Mouse (Mus musculus) splenic B cell, adult 2 months (primary cell): ENCODE data around the gene Fgfr4.

ENCODE experiments used
- DNase-seq: peaks from one replicate; pipeline ENCODE4 v3.0.0-alpha.2; 2011; ENCODE audit warnings: low read depth, low spot score
- H3K27me3 ChIP-seq: 2 replicates; pipeline ENCODE4 v1.6.1; 2012; ENCODE audit warnings: mild to moderate bottlenecking, low read length, moderate library complexity, mixed read lengths; ENCODE audit not compliant: control insufficient read depth, poor library complexity, insufficient read depth, severe bottlenecking
- H3K36me3 ChIP-seq: 2 replicates; pipeline ENCODE4 v1.6.1; 2012; ENCODE audit warnings: mild to moderate bottlenecking, low read length, moderate library complexity, mixed read lengths; ENCODE audit not compliant: control insufficient read depth, poor library complexity, insufficient read depth, severe bottlenecking

The Fgfr4 gene

DNA sequence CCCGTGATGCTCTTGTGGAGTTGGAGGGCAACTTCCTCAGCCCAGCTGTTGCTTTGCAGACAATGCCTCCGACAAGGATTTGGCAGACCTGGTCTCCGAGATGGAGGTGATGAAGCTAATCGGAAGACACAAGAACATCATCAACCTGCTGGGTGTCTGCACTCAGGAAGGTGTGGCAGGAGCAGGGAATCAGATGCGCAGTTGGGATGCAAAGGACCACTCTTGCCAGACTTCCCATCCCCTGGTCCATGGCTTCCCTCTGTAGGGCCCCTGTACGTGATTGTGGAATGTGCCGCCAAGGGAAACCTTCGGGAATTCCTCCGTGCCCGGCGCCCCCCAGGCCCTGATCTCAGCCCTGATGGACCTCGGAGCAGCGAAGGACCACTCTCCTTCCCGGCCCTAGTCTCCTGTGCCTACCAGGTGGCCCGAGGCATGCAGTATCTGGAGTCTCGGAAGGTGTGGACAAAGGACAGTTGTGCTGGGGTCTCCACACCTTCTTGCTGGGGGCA is 13.4 kb downstream of the Fgfr4 start:
- H3K36me3 ChIP-seq, result no peaks in the 10 kb centered on the region
- DNase-seq, result no peak
- no peaks in the 10 kb centered on the region for H3K27me3 ChIP-seq

DNA sequence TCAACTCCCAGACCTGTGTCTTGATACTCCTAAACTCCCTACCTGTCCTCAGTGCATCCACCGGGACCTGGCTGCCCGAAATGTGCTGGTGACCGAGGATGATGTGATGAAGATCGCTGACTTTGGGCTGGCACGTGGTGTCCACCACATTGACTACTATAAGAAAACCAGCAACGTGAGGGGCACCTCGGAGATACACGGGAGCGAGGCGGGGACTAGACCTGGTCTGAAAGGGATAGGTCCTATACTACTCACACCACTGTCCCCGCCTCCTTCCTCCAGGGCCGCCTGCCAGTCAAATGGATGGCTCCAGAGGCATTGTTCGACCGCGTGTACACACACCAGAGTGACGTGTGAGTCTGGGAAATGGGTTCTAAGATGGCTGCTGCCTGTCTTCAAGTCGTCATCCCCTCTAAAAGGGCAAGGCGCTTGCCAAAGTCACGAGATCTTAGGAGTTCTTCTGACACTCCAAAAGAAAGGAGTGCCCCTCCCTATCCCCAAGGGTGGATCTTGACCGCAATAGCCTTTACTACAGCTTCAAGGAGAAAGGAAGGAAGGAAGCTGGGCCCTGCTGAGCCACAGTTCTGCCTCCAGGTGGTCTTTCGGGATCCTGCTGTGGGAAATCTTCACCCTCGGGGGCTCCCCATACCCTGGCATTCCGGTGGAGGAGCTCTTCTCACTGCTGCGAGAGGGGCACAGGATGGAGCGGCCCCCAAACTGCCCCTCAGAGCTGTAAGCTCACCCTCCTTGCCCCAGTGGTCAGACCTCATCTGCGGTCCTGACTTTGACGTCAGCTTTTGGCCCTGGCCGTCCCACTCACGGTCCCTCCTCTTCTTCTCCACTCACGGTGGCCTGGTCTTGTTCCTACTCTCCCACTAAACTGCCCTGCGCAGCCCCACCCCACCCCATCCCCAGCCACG is 14.6 kb downstream of the Fgfr4 start:
- H3K36me3 ChIP-seq, result no peaks in the 10 kb centered on the region
- no peak for DNase-seq
- H3K27me3 ChIP-seq, result no peaks in the 10 kb centered on the region

DNA sequence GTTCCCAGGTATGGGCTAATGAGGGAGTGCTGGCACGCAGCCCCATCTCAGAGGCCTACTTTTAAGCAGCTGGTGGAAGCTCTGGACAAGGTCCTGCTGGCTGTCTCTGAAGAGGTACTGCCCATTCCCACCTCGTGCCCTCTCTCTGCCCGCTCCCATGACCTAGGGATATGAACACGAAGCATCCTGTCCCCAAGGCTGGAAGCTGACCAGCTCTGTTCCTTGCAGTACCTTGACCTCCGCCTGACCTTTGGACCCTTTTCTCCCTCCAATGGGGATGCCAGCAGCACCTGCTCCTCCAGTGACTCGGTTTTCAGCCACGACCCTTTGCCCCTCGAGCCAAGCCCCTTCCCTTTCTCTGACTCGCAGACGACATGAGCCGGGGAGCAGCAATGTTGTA is 15.4 kb downstream of the Fgfr4 start:
- no peaks in the 10 kb centered on the region for H3K27me3 ChIP-seq
- DNase-seq, result no peak
- H3K36me3 ChIP-seq, result no peaks in the 10 kb centered on the region

DNA sequence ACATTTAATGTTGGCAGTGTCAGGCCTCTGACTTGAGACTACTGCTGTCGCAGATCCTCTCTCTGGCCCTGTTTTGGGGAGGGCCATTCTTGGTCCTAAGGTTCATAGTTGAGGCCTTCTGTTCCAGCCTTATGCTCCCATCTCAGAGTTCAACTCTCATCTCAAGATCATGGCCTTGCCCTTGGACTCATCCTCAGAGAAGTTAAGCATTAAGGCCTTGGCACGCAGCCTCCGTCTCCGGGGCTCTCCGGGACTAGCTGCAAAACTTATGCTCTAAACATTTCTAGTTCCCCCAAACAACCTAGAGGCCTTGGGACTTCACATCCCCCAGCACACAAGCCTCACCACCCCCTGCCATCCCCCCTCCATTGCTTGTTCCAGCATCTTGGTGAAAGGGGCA is 15.8 kb downstream of the Fgfr4 start:
- no peak for DNase-seq
- Histone ChIP-seq H3K36me3 (no peaks in the 10 kb centered on the region), H3K27me3 (no peaks in the 10 kb centered on the region)

DNA sequence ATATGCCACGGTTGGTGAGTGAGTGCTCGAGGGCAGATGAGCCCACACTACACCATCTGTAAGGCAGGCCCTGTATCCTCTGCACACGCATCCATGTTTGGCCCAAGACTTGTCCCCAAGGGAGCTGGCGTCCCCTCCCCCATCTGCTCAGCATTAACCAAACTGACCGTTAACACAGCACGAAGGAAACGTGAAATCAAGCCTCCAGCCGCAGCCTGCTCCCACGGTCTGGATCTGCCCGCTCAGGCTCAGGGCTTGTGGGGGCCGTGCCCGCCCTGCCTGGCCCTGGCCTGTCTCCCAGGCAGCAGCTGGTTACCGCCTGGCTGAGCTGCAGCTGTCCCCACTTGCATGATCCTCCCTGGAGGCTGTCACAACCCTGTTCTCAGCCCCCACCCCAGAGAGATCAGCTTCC is 16.5 kb downstream of the Fgfr4 start:
- Histone ChIP-seq H3K27me3 (no peaks in the 10 kb centered on the region), H3K36me3 (no peaks in the 10 kb centered on the region)
- DNase-seq, result no peak

DNA sequence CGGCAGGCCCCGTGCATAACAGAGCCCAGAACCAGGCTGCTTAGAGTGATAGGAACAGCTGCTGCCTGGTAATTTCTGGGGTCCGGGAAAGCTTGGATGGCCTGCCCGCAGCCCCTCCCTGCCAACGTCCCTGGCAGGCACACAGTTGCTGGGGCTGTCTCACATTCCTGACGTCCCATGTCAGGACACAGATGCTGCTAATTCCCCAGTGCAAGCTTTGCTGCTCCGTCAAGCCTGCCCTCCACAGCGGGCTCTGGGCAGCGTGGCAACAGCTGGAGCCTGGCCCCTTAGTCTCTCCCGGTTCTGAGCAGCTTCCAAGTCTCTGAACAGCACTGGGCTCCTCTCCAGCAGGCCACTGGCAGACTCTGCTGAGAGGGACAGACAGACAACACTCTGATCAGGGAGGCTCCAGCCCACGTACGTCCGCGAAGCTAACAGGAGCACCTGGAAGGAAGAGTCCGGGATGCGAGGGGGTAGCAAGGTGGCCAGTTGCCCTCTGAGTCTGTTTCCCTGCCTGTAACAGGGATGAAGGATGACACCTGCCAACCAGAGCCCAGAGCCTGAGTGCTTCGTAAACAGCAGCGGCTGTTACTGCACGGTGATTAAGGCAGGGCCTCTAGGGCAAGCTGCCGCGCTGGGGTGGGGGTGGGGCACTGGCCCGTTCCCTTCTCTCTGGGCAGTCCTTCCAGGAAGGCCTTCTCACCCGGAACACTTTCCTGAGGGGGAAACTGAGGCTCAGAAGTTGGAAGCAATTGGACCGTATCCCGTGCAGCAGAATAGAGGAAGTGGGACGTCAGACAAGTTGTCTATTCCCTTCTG is 19.3 kb downstream of the Fgfr4 start:
- Histone ChIP-seq H3K27me3 (no peaks in the 10 kb centered on the region), H3K36me3 (no peaks in the 10 kb centered on the region)
- no peak for DNase-seq

DNA sequence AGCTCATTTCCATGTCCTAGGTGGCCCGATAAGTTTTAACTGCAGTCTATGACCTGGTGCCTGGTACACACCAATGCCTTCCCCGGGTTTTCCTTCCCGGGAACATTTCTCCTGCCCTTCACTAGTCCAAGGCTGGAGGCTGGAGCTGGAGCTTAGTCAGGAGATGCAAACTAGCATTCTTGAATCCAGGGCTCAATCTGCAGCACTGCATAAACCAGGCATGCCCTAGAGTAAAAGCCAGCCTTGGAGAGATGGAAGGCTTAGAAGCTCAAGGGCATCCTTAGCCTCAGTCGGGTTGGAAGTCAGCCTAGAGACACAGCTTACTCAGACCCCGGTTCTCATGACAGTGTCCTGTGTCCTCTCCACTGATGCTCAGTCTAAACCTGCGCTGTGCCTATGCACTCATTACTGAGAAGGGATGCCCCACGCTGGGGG is 19.9 kb downstream of the Fgfr4 start:
- Histone ChIP-seq H3K36me3 (no peaks in the 10 kb centered on the region), H3K27me3 (no peaks in the 10 kb centered on the region)
- no peak for DNase-seq

DNA sequence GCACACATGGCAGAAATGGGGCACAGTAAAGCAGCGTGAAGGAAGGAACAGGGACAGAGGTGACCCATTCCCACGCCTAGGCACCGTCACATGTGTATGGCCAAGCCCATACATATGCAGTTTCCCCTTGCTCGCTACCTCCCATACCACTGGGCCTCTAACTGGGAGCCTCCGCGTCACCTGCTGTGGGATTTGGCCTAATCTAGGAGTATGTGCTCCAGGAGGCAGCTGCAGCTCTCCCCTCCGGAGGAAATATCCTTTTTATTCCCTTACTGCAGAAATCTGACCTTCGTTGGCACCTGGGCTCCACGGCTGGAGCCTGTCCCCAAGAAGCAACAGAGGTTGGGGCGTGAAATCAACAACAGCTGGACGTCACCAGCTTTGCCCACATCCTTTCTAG is 21.9 kb downstream of the Fgfr4 start:
- Histone ChIP-seq H3K27me3 (no peaks in the 10 kb centered on the region), H3K36me3 (no peaks in the 10 kb centered on the region)
- DNase-seq, result no peak

DNA sequence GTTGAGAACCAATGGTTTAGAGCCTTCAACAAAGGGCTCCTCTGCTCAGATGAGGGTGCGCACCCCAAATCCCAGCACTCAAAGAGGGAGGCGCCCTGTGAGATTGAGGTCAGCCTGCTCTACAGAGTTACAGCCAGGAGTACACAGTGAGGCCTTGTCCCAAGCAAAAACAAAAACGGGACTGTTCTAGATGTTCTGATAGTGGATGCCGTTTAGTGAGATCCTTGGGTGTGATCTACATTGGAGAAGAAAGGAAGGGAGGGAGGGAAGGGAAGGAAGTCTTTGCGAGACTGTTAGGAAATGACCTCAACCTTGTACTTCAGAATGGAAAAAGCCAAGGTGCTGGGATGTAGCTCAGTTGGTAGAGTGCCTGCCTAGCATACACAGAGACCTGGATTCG is 23.8 kb downstream of the Fgfr4 start:
- no peak for DNase-seq
- Histone ChIP-seq H3K27me3 (no peaks in the 10 kb centered on the region), H3K36me3 (no peaks in the 10 kb centered on the region)

DNA sequence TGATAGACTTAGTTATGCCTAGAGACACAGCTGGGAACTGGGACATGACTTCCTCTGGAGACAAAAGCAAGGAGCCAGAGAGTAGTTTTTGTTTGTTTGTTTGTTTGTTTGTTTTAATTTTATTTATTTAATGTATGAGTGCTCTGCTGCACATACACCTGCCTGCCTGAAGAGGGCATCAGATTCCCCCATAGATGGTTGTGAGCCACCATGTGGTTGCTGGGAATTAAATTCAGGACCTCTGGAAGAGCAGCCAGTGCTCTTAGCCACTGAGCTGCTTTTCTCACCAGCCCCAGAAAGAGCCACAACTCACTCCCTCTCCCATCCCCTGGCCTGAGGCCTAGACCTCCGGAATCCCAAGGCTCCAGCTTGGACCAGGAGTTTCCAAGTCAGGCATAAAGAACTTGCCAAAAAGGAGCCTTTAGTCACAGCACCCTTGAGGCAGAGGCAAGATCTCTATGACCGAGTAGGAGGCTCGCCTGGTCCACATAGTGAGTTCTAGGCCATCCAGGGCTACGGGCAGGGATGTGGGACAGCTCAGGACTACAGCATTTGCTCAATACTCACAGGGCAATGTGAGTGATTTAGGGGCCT is 25.6 kb downstream of the Fgfr4 start:
- no peak for DNase-seq
- Histone ChIP-seq H3K36me3 (no peaks in the 10 kb centered on the region), H3K27me3 (no peaks in the 10 kb centered on the region)

DNA sequence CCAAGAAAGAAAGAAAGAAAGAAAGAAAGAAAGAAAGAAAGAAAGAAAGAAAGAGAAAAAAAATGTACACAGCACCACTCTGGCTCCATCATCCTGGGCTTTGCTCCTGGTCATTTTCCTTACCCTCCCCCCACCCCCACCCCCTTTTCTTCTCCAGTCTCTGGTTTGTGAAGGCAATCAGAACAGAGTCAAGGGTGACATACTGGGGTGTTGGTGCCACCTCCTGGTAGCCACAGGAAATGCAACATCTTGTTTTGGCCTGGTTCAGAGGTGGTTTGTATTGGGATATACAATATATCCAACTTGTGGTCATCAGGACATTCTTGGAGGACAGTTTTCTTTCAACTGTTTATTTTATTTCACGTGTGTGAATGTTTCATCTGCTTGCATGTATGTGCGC is 26.1 kb downstream of the Fgfr4 start:
- peak; percentile 81 for DNase-seq
- no peaks in the 10 kb centered on the region for H3K27me3 ChIP-seq
- no peaks in the 10 kb centered on the region for H3K36me3 ChIP-seq

DNA sequence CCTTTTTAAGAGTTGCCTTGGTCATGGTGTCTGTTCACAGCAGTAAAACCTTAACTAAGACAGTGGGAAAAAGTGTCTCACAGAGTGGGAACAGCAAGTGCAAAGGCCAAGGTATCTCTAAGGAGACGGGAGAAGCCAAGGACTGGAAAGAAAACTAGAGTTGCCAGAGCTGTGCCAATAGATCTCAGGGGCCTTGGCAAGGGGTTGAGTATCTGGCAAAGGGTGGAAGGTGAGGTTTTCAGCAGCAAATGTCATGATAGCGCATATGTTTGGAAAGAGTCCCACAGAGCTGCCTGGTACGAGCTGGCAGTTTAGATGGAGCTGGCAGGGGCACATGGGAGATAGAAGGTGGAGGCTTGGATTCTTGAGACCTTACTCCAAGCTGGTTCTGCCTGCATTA is 27.2 kb downstream of the Fgfr4 start:
- no peak for DNase-seq
- Histone ChIP-seq H3K27me3 (no peaks in the 10 kb centered on the region), H3K36me3 (no peaks in the 10 kb centered on the region)

DNA sequence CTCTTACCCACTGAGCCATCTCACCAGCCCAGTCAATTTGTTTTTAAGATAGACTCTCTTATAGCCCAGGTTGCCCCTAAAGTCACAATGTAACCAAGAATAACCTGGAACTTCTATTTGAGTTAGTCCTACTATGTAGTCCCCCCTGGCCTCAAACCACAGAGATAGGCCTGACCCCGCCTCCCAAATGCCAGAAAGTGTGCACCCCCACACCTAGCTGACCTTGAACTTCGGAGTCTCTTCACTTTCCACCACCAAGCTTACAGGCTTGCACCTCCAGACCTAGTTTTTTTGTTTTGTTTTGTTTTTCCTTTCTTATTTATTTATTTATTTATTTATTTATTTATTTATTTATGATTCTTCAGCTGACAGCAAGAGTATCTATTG is 29.3 kb downstream of the Fgfr4 start:
- H3K36me3 ChIP-seq, result no peaks in the 10 kb centered on the region
- H3K27me3 ChIP-seq, result no peaks in the 10 kb centered on the region
- no peak for DNase-seq

DNA sequence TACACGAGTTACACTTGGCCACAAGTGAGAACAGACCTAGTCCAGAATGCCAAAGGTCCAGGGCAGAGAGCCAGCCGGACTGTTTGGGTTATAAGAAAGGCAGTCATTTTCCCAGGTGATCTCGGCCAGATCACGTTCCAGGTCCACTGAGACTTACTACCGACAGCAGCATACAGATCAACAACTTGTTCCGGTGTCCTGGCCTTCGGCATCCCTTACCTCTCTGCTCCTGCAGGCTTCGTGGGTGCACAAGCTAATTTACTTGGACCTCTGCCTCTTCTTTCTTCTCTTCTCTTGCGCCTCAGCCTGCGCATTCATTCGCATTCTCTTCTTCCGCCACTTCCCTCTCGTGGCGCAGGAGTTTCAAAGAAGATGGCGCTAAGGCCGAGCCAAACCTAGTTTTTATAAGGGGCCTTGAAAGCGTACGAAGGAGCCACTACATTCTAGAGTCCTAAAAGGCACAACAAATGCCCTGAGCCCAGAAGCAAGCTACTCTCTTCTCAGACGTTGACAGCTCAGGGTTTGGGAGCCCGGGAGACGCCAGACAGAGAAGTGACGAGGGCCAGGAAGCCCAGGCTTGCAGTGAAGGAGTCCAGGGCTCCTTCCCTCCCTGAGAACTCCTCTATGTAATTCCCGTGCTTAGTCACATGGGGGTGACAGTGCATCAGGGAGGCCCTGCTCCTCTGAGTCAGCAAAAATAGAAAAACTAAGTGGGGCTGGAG is 29.9 kb downstream of the Fgfr4 start:
- Histone ChIP-seq H3K27me3 (no peaks in the 10 kb centered on the region), H3K36me3 (no peaks in the 10 kb centered on the region)
- DNase-seq, result peak; percentile 58
